Mouse (Mus musculus) embryonic fibroblast, embryonic 13.5 days (primary cell): Measurements from ENCODE around the gene Myo1d. TPM values are rescaled to one million over a fixed set of nuclear protein-coding genes. Genes with fewer than 3 reads are reported as not detected.

Source experiments
- H3K27ac ChIP-seq: 2 replicates; pipeline ENCODE4 v1.5.1; 2012; ENCODE audit warnings: low read length, control low read depth, inconsistent platforms; ENCODE audit not compliant: insufficient read depth
- H3K4me1 ChIP-seq: 2 replicates; pipeline ENCODE4 v1.6.1; 2011; ENCODE audit warnings: low read length; ENCODE audit not compliant: control insufficient read depth, insufficient read depth
- H3K4me3 ChIP-seq: 2 replicates; pipeline ENCODE4 v1.5.1; 2011; ENCODE audit warnings: mild to moderate bottlenecking, control low read depth, low read length; ENCODE audit not compliant: insufficient read depth
- CTCF ChIP-seq: IDR thresholded peaks from 2 replicates; pipeline ENCODE4 v1.5.1; 2011; ENCODE audit warnings: mild to moderate bottlenecking, control low read depth, low read length, moderate library complexity, borderline replicate concordance; ENCODE audit not compliant: insufficient read depth
- POLR2A ChIP-seq: IDR thresholded peaks from 2 replicates; pipeline ENCODE4 v1.6.1; 2011; ENCODE audit warnings: low read depth, mild to moderate bottlenecking, control low read depth, low read length, moderate library complexity
- polyA plus RNA-seq: library from polyadenylated mRNA; stranded (reverse); fragments of >200 nt; gene quantifications from 2 replicates; pipeline ENCODE4 v1.2.4, GENCODE M21; 2011; ENCODE audit warnings: low read depth; ENCODE audit not compliant: missing spikeins, insufficient read length

Gene Myo1d
- polyA plus RNA-seq, 1 experiment: 29.5 TPM

GRCm38 (mm10) chr11:80698721-80699120, 81.1 kb downstream of the Myo1d start:
- TF ChIP-seq POLR2A (no peak), CTCF (no peak)
- no peak overlapping the region for H3K27ac ChIP-seq
- H3K4me1 ChIP-seq: no peaks in the 10 kb centered on the region
- H3K4me3 ChIP-seq: no peak overlapping the region

GRCm38 (mm10) chr11:80696350-80696749, 83.5 kb downstream of the Myo1d start:
- no peak for TF ChIP-seq POLR2A
- TF ChIP-seq CTCF: no peak

DNA sequence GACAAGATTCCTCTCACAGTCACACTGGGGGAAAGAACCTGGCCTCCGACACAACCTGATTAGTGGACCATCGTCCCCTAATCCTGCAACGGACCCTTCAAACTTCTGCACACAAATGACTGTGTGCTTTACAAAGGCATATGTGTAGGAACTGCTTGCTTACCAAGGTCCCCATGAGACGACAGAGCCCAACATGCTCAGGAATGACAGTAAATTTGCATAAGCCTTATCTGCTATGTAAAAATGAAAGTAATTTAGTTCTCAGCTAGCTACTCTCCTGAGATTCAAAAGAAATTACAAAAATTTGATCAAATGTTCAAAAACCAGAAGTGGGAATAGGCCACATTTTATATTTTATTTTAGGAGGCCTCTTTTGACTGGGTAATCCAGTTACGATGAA, 95.2 kb downstream of the Myo1d start:
- Histone ChIP-seq H3K27ac (no peak overlapping the region), H3K4me1 (no peaks in the 10 kb centered on the region), H3K4me3 (no peak overlapping the region)
- TF ChIP-seq CTCF (no peak), POLR2A (no peak)

More at GRCm38 (mm10) chr11:80696350-80696749, 83.5 kb downstream of the Myo1d start:
- no peaks in the 10 kb centered on the region for H3K4me1 ChIP-seq
- no peak overlapping the region for H3K27ac ChIP-seq
- H3K4me3 ChIP-seq: no peak overlapping the region

- H3K4me1 ChIP-seq: no peaks in the 10 kb centered on the region
- TF ChIP-seq CTCF (no peak), POLR2A (no peak)
- no peak overlapping the region for H3K27ac ChIP-seq
- no peak overlapping the region for H3K4me3 ChIP-seq
Observed at GRCm38 (mm10) chr11:80682745-80683144, 97.1 kb downstream of the Myo1d start.

DNA sequence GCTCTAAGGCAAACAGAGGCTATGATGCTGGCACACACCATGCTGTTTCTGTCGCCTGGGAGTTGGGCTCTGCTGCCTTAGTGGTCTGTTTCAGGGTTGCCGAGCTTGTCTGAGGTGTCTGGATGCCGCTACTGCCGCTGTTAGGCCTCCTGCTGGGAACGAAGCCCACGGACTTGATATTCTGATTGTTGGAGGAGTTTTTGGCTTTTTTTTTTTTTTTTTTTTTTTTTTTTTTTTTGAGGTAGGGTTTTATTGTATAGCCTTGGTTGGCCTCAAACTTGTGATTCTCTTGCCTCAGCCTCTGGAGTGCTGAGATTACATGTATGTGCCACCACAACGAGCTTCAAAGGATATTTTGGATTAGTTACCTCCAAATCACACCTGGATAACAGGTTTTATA, 106.8 kb downstream of the Myo1d start:
- TF ChIP-seq CTCF (no peak), POLR2A (no peak)
- no peak overlapping the region for H3K27ac ChIP-seq
- H3K4me1 ChIP-seq: no peaks in the 10 kb centered on the region
- no peak overlapping the region for H3K4me3 ChIP-seq

- no peak overlapping the region for H3K27ac ChIP-seq
- no peak overlapping the region for H3K4me3 ChIP-seq
- no peaks in the 10 kb centered on the region for H3K4me1 ChIP-seq
- TF ChIP-seq POLR2A: no peak
- peak; percentile 12; the same call in 1 of the 2 replicates for TF ChIP-seq CTCF
Observed at GRCm38 (mm10) chr11:80670391-80670790, 109.4 kb downstream of the Myo1d start.

DNA sequence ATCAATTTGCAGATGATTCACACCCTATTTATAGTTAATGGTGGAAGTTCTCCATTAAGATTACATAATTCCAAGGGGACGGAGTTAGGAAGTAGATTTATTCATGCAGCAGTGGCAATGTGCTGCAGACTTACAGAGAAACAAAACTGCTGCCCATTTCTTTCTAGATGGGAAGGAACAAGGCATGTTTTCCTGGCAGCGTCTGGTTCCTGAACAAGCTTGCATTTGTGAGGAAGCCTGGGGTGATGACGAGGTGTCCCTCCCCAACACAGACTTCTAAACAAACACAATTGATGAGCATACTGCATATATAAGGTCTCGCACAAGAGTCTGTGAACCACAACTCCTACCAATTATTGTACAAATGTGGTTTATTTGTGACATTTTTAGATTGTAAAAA, 109.9 kb downstream of the Myo1d start:
- Histone ChIP-seq H3K4me1 (no peaks in the 10 kb centered on the region), H3K4me3 (no peak overlapping the region), H3K27ac (no peak overlapping the region)
- no peak for TF ChIP-seq CTCF
- no peak for TF ChIP-seq POLR2A

- H3K4me3 ChIP-seq: no peak overlapping the region
- TF ChIP-seq CTCF (no peak), POLR2A (no peak)
- no peak overlapping the region for H3K27ac ChIP-seq
- no peaks in the 10 kb centered on the region for H3K4me1 ChIP-seq
Observed at GRCm38 (mm10) chr11:80666211-80666610, 113.6 kb downstream of the Myo1d start.

- Histone ChIP-seq H3K4me3 (no peak overlapping the region), H3K4me1 (no peaks in the 10 kb centered on the region), H3K27ac (no peak overlapping the region)
- no peak for TF ChIP-seq POLR2A
- no peak for TF ChIP-seq CTCF
Observed at GRCm38 (mm10) chr11:80664261-80664660, 115.6 kb downstream of the Myo1d start.

- Histone ChIP-seq H3K4me3 (no peak overlapping the region), H3K27ac (no peak overlapping the region), H3K4me1 (no peaks in the 10 kb centered on the region)
- TF ChIP-seq POLR2A (no peak), CTCF (no peak)
Observed at GRCm38 (mm10) chr11:80645111-80645510, 134.7 kb downstream of the Myo1d start.

DNA sequence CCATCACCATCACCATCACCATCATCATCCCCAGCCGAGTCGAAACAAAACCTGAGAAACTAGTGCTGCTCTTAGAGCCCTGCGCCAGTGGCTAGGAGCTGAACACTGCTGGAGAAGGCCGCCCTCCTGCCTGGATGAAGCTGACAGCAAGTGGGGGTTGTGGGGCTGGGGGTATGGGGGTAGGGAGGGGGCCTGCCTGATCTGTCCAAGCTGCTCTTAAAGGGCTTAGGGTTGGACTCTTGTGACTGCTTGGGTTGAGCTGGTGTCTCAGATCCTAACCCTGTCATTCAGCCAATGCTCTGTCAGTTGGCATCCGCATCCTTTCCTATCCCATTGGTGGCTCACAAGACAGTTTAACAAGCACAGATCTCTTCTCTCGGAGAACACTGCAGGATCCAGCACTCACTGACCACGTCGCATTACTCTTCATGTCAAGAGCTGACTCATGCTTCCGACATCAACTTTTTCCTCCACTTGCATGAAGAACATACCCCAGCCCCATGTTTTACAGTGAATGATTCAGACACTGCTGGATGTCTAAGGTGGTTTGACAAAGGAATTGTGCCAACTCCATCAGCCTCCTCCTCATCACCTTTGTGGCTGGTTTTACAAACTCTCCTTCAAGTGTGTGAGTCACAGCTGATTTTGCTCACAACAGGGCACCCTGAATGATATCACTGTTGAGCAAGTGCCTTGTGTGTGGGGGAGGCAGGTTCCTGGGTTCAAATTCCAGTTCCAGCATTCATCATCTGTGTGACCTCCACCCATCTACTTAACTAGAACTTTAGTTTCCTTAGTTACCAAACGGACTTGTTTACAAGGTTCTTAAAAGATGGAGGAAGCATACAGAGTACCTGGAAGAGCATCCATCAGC, 150.6 kb downstream of the Myo1d start:
- H3K27ac ChIP-seq: no peak overlapping the region
- TF ChIP-seq CTCF (no peak), POLR2A (no peak)
- H3K4me3 ChIP-seq: no peak overlapping the region

More for the DNA sequence above, 150.6 kb downstream of the Myo1d start:
- peaks cover 5% of the 10 kb centered on the region for H3K4me1 ChIP-seq
